Mouse (Mus musculus) limb, embryonic 12.5 days (tissue): ENCODE measurements around the gene Wasl. TPM values are rescaled to one million over a fixed set of nuclear protein-coding genes. Genes with fewer than 3 reads are reported as not detected.

Experiments used
- ATAC-seq: fragments of 200-750 bp; cut with Nextera tagmentation; 2 replicates; pipeline ENCODE4 v1.8.0; 2017; ENCODE audit warnings: low read depth, moderate TSS enrichment; ENCODE audit not compliant: insufficient number of reproducible peaks, insufficient read depth, low FRiP score, low TSS enrichment
- H3K27ac ChIP-seq: fragments of 300-500 bp; sonication (generic); 2 replicates; pipeline ENCODE4 v1.5.1; 2016; ENCODE audit warnings: mild to moderate bottlenecking, moderate library complexity
- H3K27me3 ChIP-seq: fragments of 300-500 bp; sonication (generic); 2 replicates; pipeline ENCODE4 v1.6.1; 2016; ENCODE audit warnings: mild to moderate bottlenecking, moderate library complexity
- H3K36me3 ChIP-seq: fragments of 300-500 bp; sonication (generic); 2 replicates; pipeline ENCODE4 v1.6.1; 2016; ENCODE audit warnings: mild to moderate bottlenecking, moderate library complexity
- H3K4me1 ChIP-seq: fragments of 300-500 bp; sonication (generic); replicated peaks from 2 replicates; pipeline ENCODE4 v1.6.1; 2016
- H3K4me2 ChIP-seq: fragments of 300-500 bp; sonication (generic); 2 replicates; pipeline ENCODE4 v1.6.1; 2016; ENCODE audit warnings: mild to moderate bottlenecking, moderate library complexity
- H3K4me3 ChIP-seq: fragments of 300-500 bp; sonication (generic); replicated peaks from 2 replicates; pipeline ENCODE4 v1.5.1; 2016; ENCODE audit warnings: mild to moderate bottlenecking
- H3K9ac ChIP-seq: fragments of 300-500 bp; sonication (generic); replicated peaks from 2 replicates; pipeline ENCODE4 v1.6.1; 2016; ENCODE audit warnings: mild to moderate bottlenecking, moderate library complexity
- H3K9me3 ChIP-seq: fragments of 300-500 bp; sonication (generic); 2 replicates; pipeline ENCODE4 v1.6.1; 2016; ENCODE audit warnings: mild to moderate bottlenecking, moderate library complexity
- WGBS: fragments of 180-500 bp; shearing (Covaris S2); methylation state at CpG from one replicate; pipeline ENCODE4 v1.1.7; 2016; 5-methylcytosine and 5-hydroxymethylcytosine counted together
- polyA plus RNA-seq: library from polyadenylated mRNA; unstranded; fragments of >200 nt; fragmentation: Nextera tagmentation; extraction: Ambion mirVana; gene quantifications from 2 replicates; pipeline ENCODE4 v1.2.1, GENCODE M21; 2016

The Wasl gene
- polyA plus RNA-seq, 1 experiment from 2014 or later = 80.7 TPM

- no peaks in the 10 kb centered on the region for H3K9me3 ChIP-seq
- H3K27ac ChIP-seq = no peak overlapping the region
- no peak overlapping the region for H3K9ac ChIP-seq
- no peaks in the 10 kb centered on the region; the same call in none of the 2 replicates for H3K4me1 ChIP-seq
- no peaks in the 10 kb centered on the region for H3K36me3 ChIP-seq
- no peaks in the 10 kb centered on the region for H3K27me3 ChIP-seq
- 74% methylated on average over 3 of the region's 3 CpGs for WGBS
- no peak overlapping the region for H3K4me3 ChIP-seq
- ATAC-seq = no peak
- no peak overlapping the region for H3K4me2 ChIP-seq
These were observed 81.4 kb downstream of the Wasl start for GRCm38 (mm10) chr6:24583456-24583855.

DNA sequence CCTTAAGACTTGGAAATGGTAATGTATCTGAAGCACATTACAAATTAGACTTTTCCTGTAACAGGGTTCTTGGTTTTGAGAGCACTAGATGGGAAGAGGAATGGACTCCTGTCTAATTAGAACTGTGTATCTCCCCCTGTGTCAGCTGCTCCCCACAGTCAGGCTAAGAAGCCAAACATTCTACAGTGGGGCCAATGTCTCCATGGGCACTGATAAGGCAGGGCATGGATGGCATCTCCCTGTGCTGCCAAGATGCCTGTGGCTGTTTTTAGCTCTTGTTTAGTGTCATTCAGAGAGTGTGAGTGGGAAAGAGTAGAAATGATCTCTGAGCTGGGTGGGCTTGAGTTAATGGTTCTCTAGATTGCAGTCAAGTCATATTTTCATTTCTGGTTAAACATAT lies 91.5 kb downstream of the Wasl start:
- no peaks in the 10 kb centered on the region for H3K27me3 ChIP-seq
- H3K4me1 ChIP-seq = no peaks in the 10 kb centered on the region
- H3K4me3 ChIP-seq = no peak overlapping the region
- no peak for ATAC-seq
- H3K27ac ChIP-seq = no peak overlapping the region
- no peaks in the 10 kb centered on the region for H3K36me3 ChIP-seq
- H3K9ac ChIP-seq = no peak overlapping the region
- H3K9me3 ChIP-seq = no peaks in the 10 kb centered on the region
- H3K4me2 ChIP-seq = no peak overlapping the region

DNA sequence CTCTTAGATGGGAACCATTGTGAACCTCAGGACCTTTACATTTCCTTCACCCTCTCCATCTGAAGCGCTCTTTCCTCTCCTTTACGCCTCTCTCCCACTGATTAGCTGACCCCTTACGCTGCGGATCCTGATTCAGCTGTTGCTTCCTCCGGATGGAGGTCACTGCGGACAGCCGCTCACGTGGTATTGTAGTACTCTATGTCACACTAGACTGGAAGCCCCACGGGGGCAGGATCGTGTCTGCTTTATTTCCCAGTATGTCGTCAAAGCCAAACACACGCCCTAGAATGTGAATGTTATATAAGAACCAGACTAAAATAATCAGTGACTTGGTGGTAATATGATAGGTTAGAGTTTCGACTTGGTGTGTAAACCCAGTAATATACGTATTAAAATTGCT lies 92.4 kb downstream of the Wasl start:
- no peaks in the 10 kb centered on the region for H3K27me3 ChIP-seq
- H3K36me3 ChIP-seq = no peaks in the 10 kb centered on the region
- ATAC-seq = no peak
- no peaks in the 10 kb centered on the region for H3K4me1 ChIP-seq
- H3K9me3 ChIP-seq = no peaks in the 10 kb centered on the region
- 89% methylated on average over 14 of the region's 14 CpGs for WGBS
- no peak overlapping the region for H3K9ac ChIP-seq
- no peak overlapping the region for H3K4me3 ChIP-seq
- H3K4me2 ChIP-seq = no peak overlapping the region
- H3K27ac ChIP-seq = no peak overlapping the region

- H3K27ac ChIP-seq = no peak overlapping the region
- no peak overlapping the region for H3K9ac ChIP-seq
- no peaks in the 10 kb centered on the region for H3K4me1 ChIP-seq
- no peaks in the 10 kb centered on the region for H3K9me3 ChIP-seq
- H3K36me3 ChIP-seq = no peaks in the 10 kb centered on the region
- no peak overlapping the region for H3K4me3 ChIP-seq
- H3K27me3 ChIP-seq = no peaks in the 10 kb centered on the region
- no peak for ATAC-seq
- 80% methylated on average over 6 of the region's 6 CpGs for WGBS
- H3K4me2 ChIP-seq = no peak overlapping the region
These were observed 93.7 kb downstream of the Wasl start for GRCm38 (mm10) chr6:24571126-24571525.

GRCm38 (mm10) chr6:24570278-24570677 lies 94.5 kb downstream of the Wasl start:
- Histone ChIP-seq H3K9me3 (no peaks in the 10 kb centered on the region), H3K36me3 (no peaks in the 10 kb centered on the region), H3K4me3 (no peak overlapping the region), H3K27ac (no peak overlapping the region), H3K27me3 (no peaks in the 10 kb centered on the region), H3K4me1 (no peaks in the 10 kb centered on the region), H3K9ac (no peak overlapping the region), H3K4me2 (no peak overlapping the region)
- ATAC-seq = no peak
- 79% methylated on average over 11 of the region's 11 CpGs for whole genome bisulfite sequencing

DNA sequence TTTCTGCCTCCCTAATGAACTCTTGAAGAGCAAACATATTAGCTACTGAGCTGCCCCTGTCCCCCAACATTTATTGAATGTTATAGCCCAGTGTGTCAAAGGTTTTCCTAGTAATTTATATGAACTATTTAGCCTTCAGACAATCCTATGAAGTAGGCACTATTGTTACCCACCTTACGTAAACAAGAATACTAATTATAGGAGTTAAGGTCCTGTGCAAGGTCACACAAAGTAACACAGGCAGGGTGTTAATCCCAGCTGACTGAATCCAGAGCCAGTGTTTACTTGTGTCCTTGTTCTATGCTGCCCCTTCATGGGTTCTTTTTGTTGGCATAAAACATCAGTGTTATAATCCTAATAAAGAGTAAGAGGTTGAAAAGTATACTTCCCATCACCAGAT lies 95.1 kb downstream of the Wasl start:
- Histone ChIP-seq H3K27ac (no peak overlapping the region), H3K9ac (no peak overlapping the region), H3K36me3 (no peaks in the 10 kb centered on the region), H3K4me1 (no peaks in the 10 kb centered on the region), H3K27me3 (no peaks in the 10 kb centered on the region), H3K4me2 (no peak overlapping the region), H3K4me3 (no peak overlapping the region), H3K9me3 (no peaks in the 10 kb centered on the region)
- ATAC-seq = no peak
- WGBS = 62% methylated on average over 1 of the region's 1 CpGs

- Histone ChIP-seq H3K4me2 (no peak overlapping the region), H3K9me3 (no peaks in the 10 kb centered on the region), H3K36me3 (no peaks in the 10 kb centered on the region), H3K27ac (no peak overlapping the region), H3K4me1 (no peaks in the 10 kb centered on the region), H3K4me3 (no peak overlapping the region), H3K9ac (no peak overlapping the region), H3K27me3 (no peaks in the 10 kb centered on the region)
- no peak for ATAC-seq
- WGBS = 82% methylated on average over 5 of the region's 5 CpGs
These were observed 95.8 kb downstream of the Wasl start for GRCm38 (mm10) chr6:24568963-24569362.

DNA sequence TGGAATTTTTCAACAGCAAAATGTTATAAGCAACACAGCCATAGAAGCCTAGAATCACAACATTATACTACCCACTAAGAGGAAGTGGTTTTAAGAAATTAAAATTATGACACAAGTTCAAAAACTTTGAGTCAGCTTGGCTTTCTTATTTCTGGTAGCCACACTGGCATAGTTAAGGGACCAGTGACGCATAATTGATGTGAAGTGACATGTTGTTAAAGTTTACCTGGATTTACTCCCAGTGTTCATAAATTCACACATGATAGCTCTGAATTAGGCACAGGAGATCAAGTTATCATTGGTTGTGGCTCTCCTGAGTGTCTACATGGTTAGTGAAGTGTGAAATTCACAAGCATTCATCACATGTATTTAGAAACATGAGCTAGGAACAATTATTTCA lies 99.9 kb downstream of the Wasl start:
- WGBS = 73% methylated on average over 1 of the region's 1 CpGs
- no peak overlapping the region for H3K4me3 ChIP-seq
- H3K9ac ChIP-seq = no peak overlapping the region
- no peaks in the 10 kb centered on the region for H3K9me3 ChIP-seq
- ATAC-seq = no peak
- H3K36me3 ChIP-seq = no peaks in the 10 kb centered on the region
- H3K4me1 ChIP-seq = no peaks in the 10 kb centered on the region
- H3K27ac ChIP-seq = no peak overlapping the region
- no peaks in the 10 kb centered on the region for H3K27me3 ChIP-seq
- H3K4me2 ChIP-seq = no peak overlapping the region

- no peak for ATAC-seq
- H3K36me3 ChIP-seq = no peaks in the 10 kb centered on the region
- H3K9ac ChIP-seq = no peak overlapping the region
- no peak overlapping the region for H3K4me2 ChIP-seq
- no peak overlapping the region for H3K4me3 ChIP-seq
- H3K4me1 ChIP-seq = no peaks in the 10 kb centered on the region
- WGBS = 80% methylated on average over 9 of the region's 9 CpGs
- no peak overlapping the region for H3K27ac ChIP-seq
- H3K9me3 ChIP-seq = no peaks in the 10 kb centered on the region
- H3K27me3 ChIP-seq = no peaks in the 10 kb centered on the region
These were observed 100.7 kb downstream of the Wasl start for GRCm38 (mm10) chr6:24564081-24564480.

Other genes starting within 250 kb of the Wasl start
- 0.10 TPM in 1 of 2 replicates, not detected in the other for gene Iqub, start 149.9 kb downstream of the Wasl start, polyA plus RNA-seq
- 343 and 345 TPM in 2 replicates for gene Ndufa5, start 137.0 kb downstream of the Wasl start, polyA plus RNA-seq
- not detected in 2 replicates for gene Asb15, start 136.9 kb downstream of the Wasl start, polyA plus RNA-seq
- 0.31 TPM in 1 of 2 replicates, not detected in the other for gene Lmod2, start 67.2 kb downstream of the Wasl start, polyA plus RNA-seq
- gene Hyal6, start 68.2 kb upstream of the Wasl start, polyA plus RNA-seq = not detected in 2 replicates
- not detected in 2 replicates for gene Hyal4, start 83.3 kb upstream of the Wasl start, polyA plus RNA-seq
- not detected in 2 replicates for gene Spam1, start 126.2 kb upstream of the Wasl start, polyA plus RNA-seq
- gene Hyal5, start 193.0 kb upstream of the Wasl start, polyA plus RNA-seq = not detected in 2 replicates